In the genomic region with DNA sequence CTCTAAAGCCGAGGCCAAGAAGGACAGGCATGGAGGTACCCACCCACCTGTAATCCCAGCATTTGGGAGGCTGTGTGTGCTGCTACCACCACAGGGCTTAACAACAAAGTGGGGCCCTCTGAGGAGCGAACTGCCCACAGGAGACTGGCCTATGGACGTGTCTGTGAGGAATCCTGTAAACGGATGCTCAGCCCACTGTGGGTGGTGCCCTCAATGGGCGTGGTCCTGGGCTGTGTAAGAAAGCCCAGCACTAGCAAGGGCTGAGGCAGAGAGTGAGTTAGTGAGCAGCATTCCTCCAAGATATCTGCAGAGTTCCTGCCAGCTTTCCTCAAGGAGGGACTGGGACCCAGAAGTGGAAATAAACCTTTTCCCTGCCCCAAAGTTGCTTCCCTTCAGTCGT, we compare ENCODE assay signal across 8 mouse cellular contexts.
DNase-seq lines count a peak whose midpoint lies in the region; ATAC-seq and TF ChIP-seq lines count a peak whose summit lies in the region.

No protein-coding gene starts in this region.

- ATAC-seq in CD4-positive, CD25-positive, alpha-beta regulatory T cell, adult 4 months, result no peak
- peak; percentile 35; the same call in 1 of the 2 replicates for ATAC-seq in common myeloid progenitor, adult 5-6 weeks (replicated peaks; ENCODE audit: low read depth, poor library complexity, severe bottlenecking)
- no peak for ATAC-seq in intestine, postnatal 0 days
- ATAC-seq in liver, postnatal 0 days, result peak; percentile 62
- ATAC-seq in midbrain, embryonic 15.5 days (replicated peaks), result no peak
- no peak for ATAC-seq in midbrain, embryonic 13.5 days

- H3K9me3 ChIP-seq in intestine, postnatal 0 days (ENCODE audit: control insufficient read depth), result no peaks in the 10 kb centered on the region
- H3K9me3 ChIP-seq in liver, postnatal 0 days (ENCODE audit: low read length), result no peaks in the 10 kb centered on the region
- H3K9me3 ChIP-seq in midbrain, embryonic 15.5 days, result no peaks in the 10 kb centered on the region
- no peaks in the 10 kb centered on the region for H3K9me3 ChIP-seq in midbrain, embryonic 13.5 days

- no peak overlapping the region for H3K4me2 ChIP-seq in intestine, postnatal 0 days (replicated peaks; ENCODE audit: low read depth)
- no peak overlapping the region for H3K4me2 ChIP-seq in liver, postnatal 0 days (ENCODE audit: low read depth, low read length)
- H3K4me2 ChIP-seq in midbrain, embryonic 15.5 days, result no peak overlapping the region
- no peak overlapping the region for H3K4me2 ChIP-seq in midbrain, embryonic 13.5 days (replicated peaks)

- no peaks in the 10 kb centered on the region for H3K27me3 ChIP-seq in intestine, postnatal 0 days (replicated peaks; ENCODE audit: control insufficient read depth, insufficient read depth, low read length)
- H3K27me3 ChIP-seq in liver, postnatal 0 days (ENCODE audit: insufficient read depth, low read length), result no peaks in the 10 kb centered on the region
- H3K27me3 ChIP-seq in midbrain, embryonic 15.5 days (replicated peaks), result no peaks in the 10 kb centered on the region
- no peaks in the 10 kb centered on the region for H3K27me3 ChIP-seq in midbrain, embryonic 13.5 days

- WGBS in intestine, postnatal 0 days, result 52% methylated on average over 6 of the region's 6 CpGs
- 44% methylated on average over 6 of the region's 6 CpGs for WGBS in liver, postnatal 0 days (ENCODE audit: insufficient replicate concordance)
- WGBS in midbrain, embryonic 15.5 days, result 86% methylated on average over 6 of the region's 6 CpGs
- WGBS in midbrain, embryonic 13.5 days, result 89% methylated on average over 6 of the region's 6 CpGs

- peak overlapping the region; percentile 35 for H3K27ac ChIP-seq in intestine, postnatal 0 days (ENCODE audit: low read depth, low read length)
- H3K27ac ChIP-seq in liver, postnatal 0 days (ENCODE audit: low read depth), result peak overlapping the region; percentile 73
- no peak overlapping the region for H3K27ac ChIP-seq in midbrain, embryonic 15.5 days
- no peak overlapping the region for H3K27ac ChIP-seq in midbrain, embryonic 13.5 days

- H3K4me3 ChIP-seq in intestine, postnatal 0 days (ENCODE audit: low read depth, low read length), result no peak overlapping the region
- no peak overlapping the region for H3K4me3 ChIP-seq in liver, postnatal 0 days (ENCODE audit: low read depth, low read length)
- no peak overlapping the region for H3K4me3 ChIP-seq in midbrain, embryonic 15.5 days
- H3K4me3 ChIP-seq in midbrain, embryonic 13.5 days (replicated peaks), result no peak overlapping the region

- TF ChIP-seq CTCF in intestine, postnatal 0 days (IDR thresholded peaks at IDR 0.05; ENCODE audit: low read depth), result no peak
- TF ChIP-seq CTCF in liver, postnatal 0 days (IDR thresholded peaks at IDR 0.05; ENCODE audit: low read depth), result no peak

- peak; percentile 22 for DNase-seq in CD4-positive, CD25-positive, alpha-beta regulatory T cell, adult 2 months (ENCODE audit: low read depth, low spot score)
- peak; percentile 56 for DNase-seq in liver, postnatal 0 days
- DNase-seq in gastrocnemius, postnatal 10 days, result no peak

- no peak for TF ChIP-seq EP300 in liver, postnatal 0 days (IDR thresholded peaks at IDR 0.05; ENCODE audit: low read depth)

- H3K36me3 ChIP-seq in intestine, postnatal 0 days (ENCODE audit: control insufficient read depth, insufficient read depth), result peaks cover 76% of the 10 kb centered on the region
- H3K36me3 ChIP-seq in liver, postnatal 0 days (replicated peaks; ENCODE audit: insufficient read depth, low read length), result peaks cover 13% of the 10 kb centered on the region; the same call in 1 of the 2 replicates
- peaks cover 57% of the 10 kb centered on the region for H3K36me3 ChIP-seq in midbrain, embryonic 15.5 days (replicated peaks)
- H3K36me3 ChIP-seq in midbrain, embryonic 13.5 days, result peaks cover 99% of the 10 kb centered on the region

- no peak overlapping the region for H3K9ac ChIP-seq in intestine, postnatal 0 days (ENCODE audit: low read depth, low read length)
- no peak overlapping the region for H3K9ac ChIP-seq in liver, postnatal 0 days (replicated peaks)
- H3K9ac ChIP-seq in midbrain, embryonic 15.5 days, result no peak overlapping the region
- no peak overlapping the region for H3K9ac ChIP-seq in midbrain, embryonic 13.5 days (replicated peaks)

- H3K4me1 ChIP-seq in intestine, postnatal 0 days (replicated peaks; ENCODE audit: control insufficient read depth, insufficient read depth, low read length), result 0 out of 2 replicates have a peak, but pooled peaks cover 7% of the 10 kb centered on the region
- peaks cover 13% of the 10 kb centered on the region for H3K4me1 ChIP-seq in liver, postnatal 0 days (ENCODE audit: insufficient read depth)
- H3K4me1 ChIP-seq in midbrain, embryonic 15.5 days, result no peaks in the 10 kb centered on the region
- H3K4me1 ChIP-seq in midbrain, embryonic 13.5 days (replicated peaks), result no peaks in the 10 kb centered on the region

Comparison
In these comparisons a context has a peak if more than half of its experiments do, and no peak if none do; other contexts are left out.
1. ATAC-seq: peak in common myeloid progenitor, adult 5-6 weeks (single experiment) and liver, postnatal 0 days (single experiment); none in CD4-positive, CD25-positive, alpha-beta regulatory T cell, adult 4 months (single experiment), intestine, postnatal 0 days (single experiment), midbrain, embryonic 15.5 days (single experiment) and midbrain, embryonic 13.5 days (single experiment).
2. H3K27ac ChIP-seq: peak in intestine, postnatal 0 days (single experiment) and liver, postnatal 0 days (single experiment); none in midbrain, embryonic 15.5 days (single experiment) and midbrain, embryonic 13.5 days (single experiment).